Mouse (Mus musculus) embryo, embryonic 11.5 days (tissue): Measurements from ENCODE around the gene Slc35f6.
"Not testable (repeated sequence)": the region's sequence is repeated elsewhere in the genome, so short reads cannot be mapped to it uniquely, and the experiment has no call there.

Source experiments
- DNase-seq: peaks from one replicate; pipeline ENCODE4 v3.0.0-alpha.2; 2012; ENCODE audit warnings: low read depth, low spot score

The Slc35f6 gene

GRCm38 (mm10) chr5:30700361-30701000 is 52.7 kb downstream of the Slc35f6 start:
- no peak for DNase-seq

GRCm38 (mm10) chr5:30701373-30701772 is 53.6 kb downstream of the Slc35f6 start:
- DNase-seq: not testable (repeated sequence)

- DNase-seq: no peak
These were observed 54.1 kb downstream of the Slc35f6 start for GRCm38 (mm10) chr5:30701866-30702265.
